In genomic region chr19:59588068-59588522, GRCm38 (mm10) we compare ENCODE assay signal across 9 mouse cellular contexts.
DNase-seq lines count a peak whose midpoint lies in the region; ATAC-seq lines count a peak whose summit lies in the region.
"Had no signal": no experiment of that assay in that cellular context is flagged by ENCODE, and none has a peak within 500 bp of the region (broad histone marks: within the 10 kb centered on the region; RNA-seq: fewer than 3 reads in every experiment).

No protein-coding gene starts in this region.

- no peak overlapping the region for H3K27ac ChIP-seq in embryonic facial prominence, embryonic 11.5 days (replicated peaks; ENCODE audit: low read depth, low read length)
- H3K27ac ChIP-seq in hindbrain, embryonic 14.5 days = no peak overlapping the region

- H3K4me1 ChIP-seq in embryonic facial prominence, embryonic 11.5 days (ENCODE audit: control insufficient read depth, insufficient read depth, low read length) = no peaks in the 10 kb centered on the region
- no peaks in the 10 kb centered on the region for H3K4me1 ChIP-seq in hindbrain, embryonic 14.5 days (replicated peaks; ENCODE audit: control insufficient read depth, insufficient read depth, low read length)

- intact Hi-C loops in left cerebral cortex, postnatal 36 days (cut with DNase I) = no loop called here

- H3K27me3 ChIP-seq in embryonic facial prominence, embryonic 11.5 days (ENCODE audit: control insufficient read depth, insufficient read depth, low read length) = no peaks in the 10 kb centered on the region
- peaks cover 34% of the 10 kb centered on the region for H3K27me3 ChIP-seq in hindbrain, embryonic 14.5 days (ENCODE audit: control insufficient read depth, insufficient read depth, low read length)

- H3K9me3 ChIP-seq in embryonic facial prominence, embryonic 11.5 days (replicated peaks; ENCODE audit: control insufficient read depth, low read length) = no peaks in the 10 kb centered on the region
- H3K9me3 ChIP-seq in hindbrain, embryonic 14.5 days (ENCODE audit: control insufficient read depth, low read length) = no peaks in the 10 kb centered on the region

- peak; percentile 14 for DNase-seq in gastrocnemius, adult 18-20 months (ENCODE audit: low spot score)
- no peak for DNase-seq in gastrocnemius, postnatal 4 days (ENCODE audit: low spot score in 2 of 2)
- DNase-seq in embryonic facial prominence, embryonic 11.5 days (ENCODE audit: low spot score) = peak; percentile 28
- peak; percentile 40 for DNase-seq in hindbrain, embryonic 14.5 days (ENCODE audit: low spot score)
- DNase-seq in liver = peak; percentile 22
- peak; percentile 65 for DNase-seq in neural tube, embryonic 10.5 days (ENCODE audit: extremely low spot score, low spot score)
- DNase-seq in left cerebral cortex, postnatal 36 days (ENCODE audit: low spot score in 2 of 2) = no peak
- no peak for DNase-seq in thymus, postnatal 4 days

- 0 out of 2 replicates have a peak overlapping the region, but pooled peaks have one; percentile 0 for H3K4me3 ChIP-seq in embryonic facial prominence, embryonic 11.5 days (ENCODE audit: low read depth, low read length)
- H3K4me3 ChIP-seq in hindbrain, embryonic 14.5 days (replicated peaks; ENCODE audit: low read length) = peak overlapping the region; percentile 17
- H3K4me3 ChIP-seq: erythroblast, embryonic 14.5 days had no signal

- H3K36me3 ChIP-seq in embryonic facial prominence, embryonic 11.5 days (replicated peaks; ENCODE audit: control insufficient read depth, insufficient read depth, low read depth, low read length) = no peaks in the 10 kb centered on the region
- H3K36me3 ChIP-seq in hindbrain, embryonic 14.5 days (replicated peaks; ENCODE audit: control insufficient read depth, insufficient read depth) = no peaks in the 10 kb centered on the region

- H3K9ac ChIP-seq in embryonic facial prominence, embryonic 11.5 days (replicated peaks; ENCODE audit: low read length) = no peak overlapping the region
- peak overlapping the region; percentile 33; the same call in 1 of the 2 replicates for H3K9ac ChIP-seq in hindbrain, embryonic 14.5 days

- no peak for ATAC-seq in embryonic facial prominence, embryonic 11.5 days (replicated peaks; ENCODE audit: insufficient number of reproducible peaks, low FRiP score, low TSS enrichment, low read depth)
- ATAC-seq in hindbrain, embryonic 14.5 days (ENCODE audit: low FRiP score) = peak; percentile 46; the same call in 1 of the 2 replicates

- 9% methylated on average over 17 of the region's 17 CpGs for WGBS in embryonic facial prominence, embryonic 11.5 days
- WGBS in hindbrain, embryonic 14.5 days = 5% methylated on average over 17 of the region's 17 CpGs

- H3K4me2 ChIP-seq in embryonic facial prominence, embryonic 11.5 days (ENCODE audit: low read depth, low read length) = peak overlapping the region; percentile 36
- peak overlapping the region; percentile 47 for H3K4me2 ChIP-seq in hindbrain, embryonic 14.5 days (replicated peaks)

Comparison
In these comparisons a context has a peak if more than half of its experiments do, and no peak if none do; other contexts are left out.
1. DNase-seq: peak in gastrocnemius, adult 18-20 months (single experiment), embryonic facial prominence, embryonic 11.5 days (single experiment), hindbrain, embryonic 14.5 days (single experiment), liver (single experiment) and neural tube, embryonic 10.5 days (single experiment); none in gastrocnemius, postnatal 4 days (0 of 2), left cerebral cortex, postnatal 36 days (0 of 2) and thymus, postnatal 4 days (single experiment).